Mouse (Mus musculus): ENCODE measurements at regions not wholly inside any gene's neighbourhood (a gene's known extent, or its start where the extent isn't known, plus 50 kb on each side); places are given as distances from the start of the nearest gene placed in this dataset.
A peak's percentile ranks its signal among the peaks of the same experiment; 100 is the strongest.

- DNase-seq (ENCODE audit: inconsistent age in 2 of 2, low spot score in 1 of 2) = no peak
Measured at GRCm38 (mm10) chr16:7654451-7654850, 770.5 kb downstream of the Tmem114 start.

- no peak for DNase-seq (ENCODE audit: inconsistent age in 2 of 2, low spot score in 1 of 2)
Measured at GRCm38 (mm10) chr16:7649771-7650170, 775.2 kb downstream of the Tmem114 start.

GRCm38 (mm10) chr16:7647275-7647926 is 777.5 kb downstream of the Tmem114 start:
- DNase-seq (ENCODE audit: inconsistent age in 2 of 2, low spot score in 1 of 2) = no peak

GRCm38 (mm10) chr16:7644363-7644762 is 780.6 kb downstream of the Tmem114 start:
- no peak for DNase-seq (ENCODE audit: inconsistent age in 2 of 2, low spot score in 1 of 2)

GRCm38 (mm10) chr16:7638955-7639755 is 785.8 kb downstream of the Tmem114 start:
- DNase-seq (ENCODE audit: inconsistent age in 2 of 2, low spot score in 1 of 2) = no peak

GRCm38 (mm10) chr16:7637993-7638392 is 786.9 kb downstream of the Tmem114 start:
- no peak for DNase-seq (ENCODE audit: inconsistent age in 2 of 2, low spot score in 1 of 2)

- DNase-seq (ENCODE audit: inconsistent age in 2 of 2, low spot score in 1 of 2) = peak; percentile 16 to 53
Measured at GRCm38 (mm10) chr16:7637121-7637700, 787.7 kb downstream of the Tmem114 start.

- DNase-seq (ENCODE audit: inconsistent age in 2 of 2, low spot score in 1 of 2) = no peak
Measured at GRCm38 (mm10) chr16:7636326-7636725, 788.6 kb downstream of the Tmem114 start.

GRCm38 (mm10) chr16:7632474-7632873 is 792.5 kb downstream of the Tmem114 start:
- DNase-seq (ENCODE audit: inconsistent age in 2 of 2, low spot score in 1 of 2) = no peak

GRCm38 (mm10) chr16:7628351-7628750 is 796.6 kb downstream of the Tmem114 start:
- no peak for DNase-seq (ENCODE audit: inconsistent age in 2 of 2, low spot score in 1 of 2)

GRCm38 (mm10) chr16:7606602-7607001 is 818.3 kb downstream of the Tmem114 start:
- DNase-seq (ENCODE audit: inconsistent age in 2 of 2, low spot score in 1 of 2) = no peak

- peak in 1 of 2 experiments; percentile 33 for DNase-seq (ENCODE audit: inconsistent age in 2 of 2, low spot score in 1 of 2)
Measured at GRCm38 (mm10) chr16:7602428-7602827, 822.5 kb downstream of the Tmem114 start.

- no peak for DNase-seq (ENCODE audit: inconsistent age in 2 of 2, low spot score in 1 of 2)
Measured at GRCm38 (mm10) chr16:7574879-7575278, 850.1 kb downstream of the Tmem114 start.

GRCm38 (mm10) chr16:7560841-7561240 is 864.1 kb downstream of the Tmem114 start:
- peak in 1 of 2 experiments; percentile 54 for DNase-seq (ENCODE audit: inconsistent age in 2 of 2, low spot score in 1 of 2)

GRCm38 (mm10) chr16:7559177-7559576 is 865.8 kb downstream of the Tmem114 start:
- no peak for DNase-seq (ENCODE audit: inconsistent age in 2 of 2, low spot score in 1 of 2)

GRCm38 (mm10) chr16:7558637-7559036 is 866.3 kb downstream of the Tmem114 start:
- no peak for DNase-seq (ENCODE audit: inconsistent age in 2 of 2, low spot score in 1 of 2)

- no peak for DNase-seq (ENCODE audit: inconsistent age in 2 of 2, low spot score in 1 of 2)
Measured at GRCm38 (mm10) chr16:7555911-7556310, 869.0 kb downstream of the Tmem114 start.

GRCm38 (mm10) chr16:7549568-7549967 is 875.4 kb downstream of the Tmem114 start:
- DNase-seq (ENCODE audit: inconsistent age in 2 of 2, low spot score in 1 of 2) = no peak

GRCm38 (mm10) chr16:7544067-7544466 is 880.9 kb downstream of the Tmem114 start:
- no peak for DNase-seq (ENCODE audit: inconsistent age in 2 of 2, low spot score in 1 of 2)

GRCm38 (mm10) chr16:7529811-7530210 is 895.1 kb downstream of the Tmem114 start:
- DNase-seq (ENCODE audit: inconsistent age in 2 of 2, low spot score in 1 of 2) = no peak

GRCm38 (mm10) chr16:7528963-7529362 is 896.0 kb downstream of the Tmem114 start:
- DNase-seq (ENCODE audit: inconsistent age in 2 of 2, low spot score in 1 of 2) = no peak
